Mouse (Mus musculus) kidney, adult 9 months (tissue): Measurements from ENCODE around the gene Kcnq4.
A peak's percentile ranks its signal among the peaks of the same experiment; 100 is the strongest.

ENCODE experiments used
- DNase-seq: peaks from one replicate; pipeline ENCODE4 v3.0.0; 2022

The Kcnq4 gene

DNA sequence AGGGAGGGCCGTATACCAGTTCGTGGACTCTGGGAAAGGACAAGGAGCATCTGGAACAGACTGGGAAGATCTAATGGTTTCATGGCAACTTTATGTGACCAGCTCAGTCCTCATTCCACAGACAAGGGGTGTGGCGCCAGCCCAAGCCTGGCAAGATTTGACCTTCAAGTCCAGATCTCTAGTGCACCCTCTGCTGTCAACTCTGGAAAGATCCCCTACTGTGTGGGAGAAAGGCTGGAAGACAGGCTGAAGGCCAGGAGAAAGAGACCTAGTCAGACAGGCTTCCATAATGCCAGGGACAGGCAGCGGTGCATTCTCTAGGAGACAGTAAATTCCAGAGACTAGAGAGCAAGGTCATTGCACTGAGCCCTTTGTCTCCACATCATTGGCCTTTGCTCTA lies 79.9 kb downstream of the Kcnq4 start:
- DNase-seq = peak; percentile 40

DNA sequence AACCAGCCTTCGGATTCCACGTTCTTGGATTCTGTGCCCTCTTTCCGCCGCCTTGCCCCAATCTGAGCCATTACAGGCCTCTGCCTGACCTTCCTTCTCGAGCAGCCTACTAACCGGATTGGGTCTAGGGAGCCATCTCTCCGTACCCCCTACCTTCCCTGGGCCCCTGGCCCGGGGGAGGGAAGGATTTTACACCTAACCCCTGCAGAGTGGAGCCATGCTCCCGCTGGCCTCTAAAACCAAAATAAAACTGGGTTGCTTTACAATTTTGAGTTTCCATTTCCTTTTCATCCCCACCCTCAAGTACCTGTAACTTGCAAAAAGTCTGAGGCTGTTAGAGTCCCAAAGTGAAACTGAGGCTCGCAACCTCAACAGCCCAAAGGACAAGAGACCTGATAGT lies 80.9 kb downstream of the Kcnq4 start:
- no peak for DNase-seq

- peak; percentile 48 for DNase-seq
Observed at GRCm38 (mm10) chr4:120667045-120667501, 81.3 kb downstream of the Kcnq4 start.

- DNase-seq = peak; percentile 97
Observed at GRCm38 (mm10) chr4:120666358-120667024, 81.9 kb downstream of the Kcnq4 start, which contains the start of gene Cited4. Cited4 (plus strand) TSS chr4:120666572.

DNA sequence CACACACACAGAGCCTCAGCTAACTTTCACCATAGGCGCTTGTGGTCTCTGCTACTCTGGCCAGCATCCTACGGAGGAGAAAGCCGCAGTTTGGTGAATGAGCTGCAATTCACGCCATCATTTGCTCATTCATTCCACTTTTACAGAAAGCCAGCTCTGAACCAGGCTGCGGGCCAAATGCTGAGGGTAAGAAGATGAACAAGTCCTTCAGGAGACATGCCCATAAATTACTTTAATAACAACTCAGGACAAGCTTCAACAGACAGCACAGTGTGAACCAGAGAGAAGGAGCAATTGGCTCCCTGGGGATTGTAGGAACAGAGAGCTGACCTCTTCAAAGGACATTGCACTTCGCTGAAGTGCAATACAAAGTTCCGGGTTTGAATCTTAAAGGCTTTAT lies 82.6 kb downstream of the Kcnq4 start:
- DNase-seq = peak; percentile 20

GRCm38 (mm10) chr4:120665144-120665700 lies 83.2 kb downstream of the Kcnq4 start:
- DNase-seq = no peak

DNA sequence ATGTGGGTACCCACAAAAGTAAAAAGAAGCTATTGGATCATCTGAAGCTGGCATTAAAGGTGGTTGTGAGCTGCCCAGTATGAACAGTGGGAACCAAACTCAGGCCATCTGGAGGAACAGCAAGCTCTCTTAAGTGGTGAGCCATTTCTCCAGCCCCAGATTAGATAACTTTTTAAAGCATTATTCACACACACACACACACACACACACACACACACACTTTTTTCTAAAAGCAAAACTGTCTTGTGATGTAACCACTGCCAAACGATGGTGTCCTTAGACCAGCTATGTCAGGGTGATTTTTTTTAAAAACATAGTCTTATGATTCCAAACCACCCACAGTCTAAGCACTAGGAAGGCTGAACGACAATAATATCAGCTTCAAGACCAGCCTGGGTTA lies 83.8 kb downstream of the Kcnq4 start:
- DNase-seq = no peak

GRCm38 (mm10) chr4:120660485-120660884 lies 87.9 kb downstream of the Kcnq4 start:
- no peak for DNase-seq

GRCm38 (mm10) chr4:120655898-120656297 lies 92.5 kb downstream of the Kcnq4 start:
- DNase-seq = no peak

DNA sequence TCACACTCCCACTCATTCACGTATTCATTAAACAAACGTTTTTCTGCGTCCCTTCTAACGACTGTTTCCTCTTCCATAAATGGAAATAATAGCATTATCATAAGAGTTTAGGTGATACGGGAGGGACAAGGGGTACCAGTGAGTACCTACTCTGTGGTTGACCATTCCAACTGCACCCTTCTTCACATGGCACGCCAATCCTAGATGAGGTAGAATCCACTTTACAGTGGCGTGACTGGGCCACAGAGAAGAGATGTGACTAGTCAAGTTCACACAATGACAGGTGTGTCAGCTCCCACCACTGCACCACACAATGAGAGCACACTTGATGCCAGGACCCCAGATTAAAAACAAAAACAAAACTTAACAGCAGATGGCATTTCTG lies 98.2 kb downstream of the Kcnq4 start:
- no peak for DNase-seq

DNA sequence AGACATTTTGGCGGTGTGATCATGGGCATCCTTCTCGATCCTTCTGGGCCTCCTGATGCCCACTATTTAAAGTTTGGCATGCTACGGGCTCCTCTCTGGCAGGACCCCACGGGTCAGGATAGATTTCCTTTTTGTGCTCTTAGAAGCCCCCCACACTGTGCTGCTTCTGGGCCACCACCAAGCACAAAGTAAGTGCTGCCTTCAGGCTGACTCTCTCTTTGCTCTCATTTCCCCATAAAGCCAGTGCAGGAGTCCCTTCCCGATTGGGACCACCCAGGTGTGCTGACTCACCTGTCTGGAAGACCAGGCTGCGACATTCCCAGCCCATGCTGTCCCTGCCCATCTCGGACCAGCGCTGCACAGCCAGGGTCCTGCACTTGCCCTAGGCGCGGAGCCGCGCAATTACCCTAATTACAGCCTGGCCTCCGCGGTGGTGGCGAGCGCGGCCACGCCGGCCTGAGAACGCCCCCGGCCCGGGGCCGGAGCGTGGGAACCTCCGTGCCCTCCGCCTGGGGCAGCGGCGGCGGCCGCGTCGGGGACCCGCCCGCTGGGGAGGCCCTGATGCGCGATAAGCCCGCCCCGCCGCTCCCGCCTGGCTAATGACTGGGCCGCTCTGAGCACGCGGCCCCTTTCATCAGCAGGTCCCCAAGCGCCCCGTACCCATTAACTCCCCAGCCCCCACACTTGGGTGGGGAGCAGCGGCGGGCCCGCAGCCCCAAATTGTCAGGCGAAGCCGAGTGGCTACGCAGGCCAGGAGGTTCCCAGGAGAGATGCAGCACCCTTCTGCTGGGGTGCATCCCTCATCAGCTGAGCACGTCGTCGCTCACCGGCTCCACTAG lies 98.8 kb downstream of the Kcnq4 start:
- no peak for DNase-seq
